Mouse (Mus musculus) frontal cortex, adult (tissue): Measurements from ENCODE around the gene Eme1.

ENCODE experiments used
- ATAC-seq: cut with Nextera tagmentation; 2 replicates; pipeline ENCODE4 v1.9.2; 2017; ENCODE audit warnings: mild to moderate bottlenecking, moderate library complexity, mixed read lengths; ENCODE audit not compliant: low TSS enrichment

Gene Eme1

GRCm38 (mm10) chr11:94646457-94646856, 7.3 kb downstream of the Eme1 start:
- ATAC-seq = no peak

GRCm38 (mm10) chr11:94644461-94645219, 9.1 kb downstream of the Eme1 start:
- ATAC-seq = peak; percentile 74

GRCm38 (mm10) chr11:94634431-94634830, 19.3 kb downstream of the Eme1 start:
- ATAC-seq = no peak

GRCm38 (mm10) chr11:94632988-94633387, 20.8 kb downstream of the Eme1 start:
- no peak for ATAC-seq

GRCm38 (mm10) chr11:94631969-94632368, 21.8 kb downstream of the Eme1 start:
- ATAC-seq = no peak

- ATAC-seq = no peak
These were observed 23.4 kb downstream of the Eme1 start for GRCm38 (mm10) chr11:94630199-94631011.

- no peak for ATAC-seq
These were observed 23.9 kb downstream of the Eme1 start for GRCm38 (mm10) chr11:94629884-94630198.

GRCm38 (mm10) chr11:94629199-94629883, 24.4 kb downstream of the Eme1 start, which contains the start of gene Lrrc59:
TSS of gene Lrrc59 (plus strand) at chr11:94629767.
- peak; percentile 100 for ATAC-seq

GRCm38 (mm10) chr11:94622162-94622561, 31.6 kb downstream of the Eme1 start:
- no peak for ATAC-seq

GRCm38 (mm10) chr11:94621458-94621852, 32.3 kb downstream of the Eme1 start:
- ATAC-seq = no peak

GRCm38 (mm10) chr11:94620766-94621457, 32.9 kb downstream of the Eme1 start:
- ATAC-seq = no peak

- ATAC-seq = no peak
These were observed 36.1 kb downstream of the Eme1 start for GRCm38 (mm10) chr11:94617646-94618045.

GRCm38 (mm10) chr11:94615494-94615893, 38.3 kb downstream of the Eme1 start:
- ATAC-seq = no peak

GRCm38 (mm10) chr11:94614603-94615002, 39.2 kb downstream of the Eme1 start:
- no peak for ATAC-seq

- no peak for ATAC-seq
These were observed 42.7 kb downstream of the Eme1 start for GRCm38 (mm10) chr11:94610744-94611740.

GRCm38 (mm10) chr11:94602356-94602955, 51.3 kb downstream of the Eme1 start:
- no peak for ATAC-seq

- no peak; the same call in 1 of the 2 replicates for ATAC-seq
These were observed 52.2 kb downstream of the Eme1 start, which contains the start of gene Acsf2 for GRCm38 (mm10) chr11:94601321-94602281. TSS of gene Acsf2 (minus strand) at chr11:94601871.

GRCm38 (mm10) chr11:94600447-94600846, 53.3 kb downstream of the Eme1 start:
- no peak for ATAC-seq
